Mouse (Mus musculus): ENCODE measurements around the gene Pxmp4.

Gene Pxmp4

DNA sequence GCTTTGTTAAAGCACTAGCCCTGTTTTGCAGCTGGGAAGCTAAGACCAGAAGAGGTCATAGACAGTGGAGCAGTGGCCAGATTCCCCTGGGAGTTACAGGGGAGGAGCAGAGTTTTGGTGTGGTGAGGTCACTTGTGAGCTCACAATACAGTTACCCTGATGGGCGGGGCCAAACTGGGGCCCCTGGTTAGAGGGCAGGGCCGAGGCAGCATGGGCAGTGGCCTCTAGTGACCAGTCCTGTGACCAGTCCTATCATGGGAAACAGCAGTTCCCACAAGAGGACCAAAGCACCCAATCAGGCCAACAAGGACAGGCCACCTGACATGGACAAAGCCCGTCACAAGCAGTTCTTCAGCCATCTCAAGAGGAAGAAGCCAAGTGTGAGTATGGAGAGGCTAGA, 54.8 kb downstream of the Pxmp4 start:
- no peak for DNase-seq (ENCODE audit: low read depth, low spot score)

DNA sequence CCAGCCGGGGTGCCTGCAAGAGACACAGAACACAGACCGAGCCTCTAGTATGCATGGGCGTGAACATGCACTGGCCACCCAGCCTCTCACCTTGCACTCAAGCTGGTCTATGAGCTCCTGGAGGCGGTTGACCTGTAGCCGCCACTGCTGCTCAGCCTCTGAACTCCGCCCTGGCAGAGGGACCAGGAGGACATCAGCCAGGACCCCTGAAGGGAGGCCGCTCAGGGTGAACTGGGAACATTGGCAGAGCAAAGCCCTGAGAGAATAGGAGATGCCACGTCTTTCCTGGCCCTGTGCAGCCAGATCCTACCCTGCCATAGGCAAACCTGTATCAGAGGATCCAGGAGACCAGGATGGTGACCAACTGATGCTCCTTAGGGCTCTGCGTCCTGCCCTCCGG, 56.8 kb downstream of the Pxmp4 start, which contains the start of gene 1700003F12Rik:
TSS of gene 1700003F12Rik (plus strand) at position 375 of the 400 bp plus-strand sequence.
- no peak for DNase-seq (ENCODE audit: low read depth, low spot score)

DNA sequence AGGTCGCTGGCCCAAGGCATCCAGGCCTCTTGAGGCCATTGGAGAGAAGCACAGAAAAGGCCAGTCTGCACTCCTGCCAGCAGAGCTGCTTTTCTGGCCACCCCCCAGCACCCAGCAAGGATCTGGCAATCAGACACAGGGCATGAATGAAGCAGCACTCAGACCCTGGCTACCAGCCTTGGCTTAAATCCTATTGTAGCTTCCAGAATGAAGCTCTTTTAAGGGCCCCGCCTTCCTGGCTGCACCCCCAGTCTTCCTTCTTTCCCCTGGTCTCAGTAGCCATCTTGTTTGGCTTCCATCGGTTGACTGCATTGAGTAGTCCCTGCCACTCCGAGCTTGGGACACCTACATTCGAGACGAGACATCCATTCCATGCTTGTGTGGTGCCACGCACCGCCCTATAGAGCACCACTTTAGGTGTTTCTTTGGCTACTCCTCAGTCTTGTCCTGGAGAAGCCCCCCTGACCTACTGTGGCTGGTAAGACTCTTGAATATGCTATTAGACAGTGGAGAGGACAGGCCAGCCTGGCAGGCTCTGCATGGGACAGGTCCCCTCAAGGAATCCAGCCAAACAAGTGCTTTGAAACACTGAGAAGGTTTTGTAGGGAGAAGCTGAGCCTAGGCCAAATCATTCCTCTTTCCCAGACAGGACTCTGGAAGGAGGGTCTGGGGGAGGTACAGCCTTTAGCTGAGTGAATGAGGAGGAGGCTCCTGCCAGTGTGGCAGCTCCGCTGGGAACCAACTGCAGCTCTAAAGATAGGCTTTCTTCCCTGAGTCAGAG, 59.8 kb downstream of the Pxmp4 start:
- no peak for DNase-seq (ENCODE audit: low read depth, low spot score)

DNA sequence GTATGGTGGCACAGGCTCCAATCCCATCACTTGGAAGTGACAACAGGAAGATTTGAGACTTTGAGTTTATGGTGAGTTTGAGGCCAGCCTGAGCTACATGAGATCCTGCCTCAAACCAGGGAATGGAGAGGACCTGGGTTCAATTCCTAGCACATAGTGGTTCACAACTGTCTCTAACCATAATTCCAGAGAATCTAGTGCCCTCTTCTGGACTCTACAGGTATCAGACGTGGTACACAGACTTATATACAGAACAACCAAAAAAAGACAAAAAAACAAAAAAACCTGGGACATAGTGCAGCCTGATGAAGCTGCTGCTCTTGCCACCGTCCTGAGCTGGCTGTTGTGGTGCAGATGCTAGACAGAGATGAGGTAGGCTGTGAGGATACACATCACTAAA, 61.9 kb downstream of the Pxmp4 start:
- no peak for DNase-seq (ENCODE audit: low read depth, low spot score)

DNA sequence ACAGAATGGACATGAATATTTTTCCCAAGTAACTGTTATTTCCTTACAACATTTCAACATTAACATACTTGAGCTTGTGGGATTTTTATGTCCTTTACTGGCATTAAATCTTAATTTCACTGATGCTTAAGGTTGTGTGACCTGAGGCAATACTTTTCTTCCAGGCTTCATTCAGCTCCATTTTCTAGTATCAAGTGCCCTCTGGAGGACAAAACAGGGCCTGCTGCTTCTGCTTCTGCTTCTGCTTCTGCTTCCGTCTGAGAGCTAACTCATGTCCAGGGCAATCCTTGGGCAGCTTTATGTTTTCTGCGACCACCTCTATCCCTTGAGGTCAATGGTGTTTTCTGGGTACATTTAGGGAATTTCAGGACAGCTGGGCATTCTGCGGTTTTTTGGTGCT, 63.8 kb downstream of the Pxmp4 start:
- no peak for DNase-seq (ENCODE audit: low read depth, low spot score)

DNA sequence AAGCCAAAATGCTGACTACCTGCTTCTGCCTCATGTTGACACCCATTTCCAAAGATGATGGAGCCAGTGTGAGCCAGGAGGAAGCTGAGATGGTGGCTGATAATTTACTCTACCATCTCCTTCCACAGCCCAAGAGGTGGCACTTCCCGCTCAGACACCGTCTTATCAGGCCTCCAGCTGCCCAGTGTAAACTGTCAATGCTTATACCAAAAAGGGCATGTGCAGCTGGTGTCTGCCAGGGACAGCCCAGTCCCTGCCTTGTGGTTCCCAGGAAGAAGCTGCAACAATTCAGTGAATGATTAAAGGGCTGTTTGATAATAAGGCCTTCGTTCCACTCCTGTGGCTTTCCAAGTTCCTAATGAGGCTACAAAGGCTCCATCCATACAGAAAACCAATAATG, 64.8 kb downstream of the Pxmp4 start:
- no peak for DNase-seq (ENCODE audit: low read depth, low spot score)

DNA sequence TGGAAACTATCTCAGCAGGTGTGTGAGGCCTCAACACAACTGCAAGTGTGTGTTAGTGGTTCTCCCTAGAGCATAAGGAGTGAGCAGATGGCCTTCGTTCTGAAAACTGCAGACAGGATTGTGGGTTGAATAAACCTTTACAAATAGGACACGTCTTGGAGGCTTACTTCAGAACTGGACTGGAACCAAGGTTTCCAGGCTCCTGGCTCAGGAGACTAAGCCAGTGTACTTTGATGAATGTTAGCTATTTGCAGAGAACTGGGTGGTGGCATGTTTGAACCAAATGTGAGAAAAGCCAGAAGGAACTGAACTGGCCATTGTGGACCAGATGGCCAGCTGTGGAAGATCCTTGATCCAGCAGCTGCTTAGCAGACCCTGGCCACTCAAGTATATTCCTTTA, 65.2 kb downstream of the Pxmp4 start:
- no peak for DNase-seq (ENCODE audit: low read depth, low spot score)

Measured in WW6 (cell line).